Mouse (Mus musculus) heart, postnatal 25 days (tissue): ENCODE data around the gene Trip11. TPM values are rescaled to one million over a fixed set of nuclear protein-coding genes. Genes with fewer than 3 reads are reported as not detected.

ENCODE experiments used
- DNase-seq: peaks from one replicate; pipeline ENCODE4 v3.0.0; 2022; ENCODE audit warnings: low spot score
- intact Hi-C: fragments of 180-260 bp; cut with DNase I; formaldehyde crosslinking; loops from one replicate; pipeline ENCODE4 v1.15.1; 2025
- total RNA-seq, 2 experiments: library from RNA; stranded (reverse); gene quantifications; 2 replicates each; pipeline ENCODE4 v1.2.3; 2021

The Trip11 gene
- total RNA-seq, 2 experiments from 2014 or later = 34.9 to 36.7 TPM

DNA sequence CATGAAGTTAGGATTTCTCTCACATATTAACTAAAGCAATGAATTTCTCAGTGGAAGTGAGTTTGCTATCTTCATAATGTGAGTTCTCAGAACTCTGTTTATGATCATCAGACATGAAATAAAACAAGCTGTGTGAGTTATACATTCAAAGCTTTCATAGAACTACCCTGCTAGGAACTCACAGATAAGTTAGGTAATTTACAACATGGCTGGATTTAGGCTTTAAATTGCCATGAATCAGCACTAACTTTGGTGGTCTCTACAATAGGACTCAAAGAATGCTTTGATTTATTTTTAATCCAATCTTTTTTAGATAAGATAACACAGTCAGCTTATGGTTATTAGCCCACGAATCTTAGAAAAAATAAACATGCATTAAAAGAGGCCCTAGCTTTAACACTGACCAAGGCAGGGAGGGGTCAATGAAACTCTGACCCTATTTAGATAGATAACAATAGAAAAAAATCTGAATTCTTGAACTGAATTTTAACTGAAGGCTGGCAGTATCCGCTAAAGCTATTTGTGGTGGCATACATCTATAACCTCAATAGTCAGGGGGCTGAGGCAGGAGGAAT, 13.3 kb downstream of the Trip11 start:
- intact Hi-C loops = no loop called here
- DNase-seq = no peak

- no peak for DNase-seq
- intact Hi-C loops = no loop called here
Observed at GRCm38 (mm10) chr12:101898966-101899365, 14.1 kb downstream of the Trip11 start.

- intact Hi-C loops = no loop called here
Observed at GRCm38 (mm10) chr12:101897113-101897512, 16.0 kb downstream of the Trip11 start.

GRCm38 (mm10) chr12:101893296-101893695, 19.8 kb downstream of the Trip11 start:
- no peak for DNase-seq
- intact Hi-C loops = no loop called here

More at GRCm38 (mm10) chr12:101897113-101897512, 16.0 kb downstream of the Trip11 start:
- DNase-seq = no peak

DNA sequence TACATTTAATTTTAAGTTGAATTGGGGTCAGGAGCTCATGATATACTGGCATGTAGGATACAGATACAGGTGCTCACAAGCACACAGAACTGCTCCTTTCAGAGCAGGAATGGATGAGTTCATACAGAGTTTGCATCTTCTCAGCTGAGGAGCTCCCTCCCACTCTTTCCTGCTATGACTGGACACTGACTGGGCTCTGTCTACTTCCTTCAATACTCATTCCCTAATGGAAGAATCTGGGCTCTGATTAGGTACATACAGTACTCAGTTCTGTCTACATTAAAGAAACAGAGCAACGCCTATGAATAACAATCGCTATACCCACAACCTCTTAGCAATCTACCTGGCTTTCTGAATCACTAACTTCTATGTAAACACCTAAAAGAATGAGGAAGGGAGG, 20.2 kb downstream of the Trip11 start:
- DNase-seq = no peak
- intact Hi-C loops = no loop called here

- DNase-seq = no peak
- intact Hi-C loops = no loop called here
Observed at GRCm38 (mm10) chr12:101891066-101891465, 22.0 kb downstream of the Trip11 start.

DNA sequence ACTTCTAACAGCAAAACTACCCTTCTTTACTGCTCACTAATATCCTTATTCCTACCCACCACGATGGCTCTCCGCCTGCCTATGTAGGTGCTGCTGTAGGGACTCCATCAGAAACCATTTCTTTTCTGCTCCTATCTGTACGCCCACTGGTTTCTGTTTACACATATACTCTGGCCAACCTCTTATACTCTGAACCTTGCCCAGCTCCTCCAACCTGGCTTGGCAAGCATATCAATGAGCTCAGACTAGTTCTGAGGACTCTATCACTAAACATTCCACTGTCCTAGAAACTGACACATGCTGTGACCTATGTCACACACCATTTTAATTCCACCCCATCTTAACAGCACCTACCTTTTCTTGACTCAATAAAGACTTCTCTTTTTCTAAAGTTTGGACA, 23.7 kb downstream of the Trip11 start:
- no peak for DNase-seq
- intact Hi-C loops = no loop called here

GRCm38 (mm10) chr12:101888312-101888711, 24.8 kb downstream of the Trip11 start:
- intact Hi-C loops = no loop called here
- no peak for DNase-seq

DNA sequence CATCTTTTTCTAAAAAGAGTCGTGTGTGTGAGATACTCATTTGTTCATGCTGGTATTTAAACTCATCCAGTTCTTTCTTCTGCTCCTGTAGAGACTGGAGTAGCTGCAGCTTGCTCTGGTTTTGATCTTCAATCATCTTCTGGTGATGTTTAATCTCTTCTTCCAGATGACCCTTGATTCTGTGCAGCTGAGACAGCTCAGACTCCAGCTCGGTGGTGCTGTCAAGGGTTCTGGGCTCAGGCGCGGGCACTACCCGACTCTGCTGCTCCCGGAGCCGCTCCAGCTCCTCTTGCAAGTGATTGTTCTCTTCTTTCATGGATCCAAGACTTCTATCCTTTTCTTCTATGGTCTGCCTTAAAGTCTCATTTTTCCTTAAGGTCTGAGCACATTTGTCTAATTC, 28.1 kb downstream of the Trip11 start:
- no peak for DNase-seq
- intact Hi-C loops = no loop called here

DNA sequence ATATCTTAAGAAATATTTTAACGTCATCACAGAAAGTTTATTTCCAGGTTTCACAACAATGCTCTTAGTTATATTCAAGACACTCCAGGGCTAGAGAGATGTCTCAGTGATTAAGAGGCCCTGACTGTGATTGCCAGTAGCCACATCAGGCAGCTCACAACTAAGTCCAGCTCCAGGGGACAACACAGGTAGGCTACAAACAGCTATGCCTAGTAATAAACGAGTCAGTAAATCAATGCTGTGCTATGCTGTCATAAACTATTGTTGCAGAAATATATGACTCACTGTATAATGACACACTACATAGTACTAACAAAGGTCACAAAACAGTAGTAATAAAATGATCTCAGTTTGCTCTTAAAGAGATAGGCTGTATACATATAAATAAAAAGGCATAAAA, 36.7 kb downstream of the Trip11 start:
- intact Hi-C loops = no loop called here
- no peak for DNase-seq

- DNase-seq = no peak
Observed at GRCm38 (mm10) chr12:101875107-101875506, 38.0 kb downstream of the Trip11 start.

DNA sequence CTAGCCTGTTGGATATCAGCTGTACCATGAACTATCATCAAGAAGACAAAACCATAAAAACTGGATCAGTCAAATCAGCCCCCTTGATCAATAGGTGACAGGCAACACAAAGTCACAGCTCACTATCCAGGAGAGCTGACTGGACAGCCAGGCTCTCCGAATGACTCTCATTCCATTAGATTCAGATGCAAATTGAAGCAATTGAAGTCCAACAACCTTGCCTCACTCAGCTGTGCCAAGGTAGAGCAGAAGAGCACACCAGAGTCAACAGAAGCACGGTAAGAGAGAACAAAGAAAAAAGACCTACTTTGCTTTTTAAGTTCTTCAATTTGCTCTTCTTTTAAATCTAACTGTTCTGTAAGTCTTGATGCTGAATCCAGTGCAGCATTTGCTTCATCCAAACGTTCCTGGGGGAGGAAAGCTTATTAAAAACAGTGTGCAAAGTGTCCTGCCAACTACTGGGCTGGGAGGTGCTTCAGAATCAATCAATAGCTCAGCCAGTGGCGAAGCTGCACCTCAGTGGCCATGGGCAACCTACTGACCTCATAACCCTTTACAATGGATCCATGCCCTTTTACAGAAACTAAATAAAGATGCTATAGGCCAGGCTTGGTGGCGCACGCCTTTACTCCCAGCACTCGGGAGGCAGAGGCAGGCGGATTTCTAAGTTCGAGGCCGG, 50.6 kb downstream of the Trip11 start:
- no peak for DNase-seq
- intact Hi-C loops = no loop called here

More at GRCm38 (mm10) chr12:101875107-101875506, 38.0 kb downstream of the Trip11 start:
- intact Hi-C loops = no loop called here

GRCm38 (mm10) chr12:101860256-101860655, 52.8 kb downstream of the Trip11 start:
- intact Hi-C loops = no loop called here
- DNase-seq = no peak

DNA sequence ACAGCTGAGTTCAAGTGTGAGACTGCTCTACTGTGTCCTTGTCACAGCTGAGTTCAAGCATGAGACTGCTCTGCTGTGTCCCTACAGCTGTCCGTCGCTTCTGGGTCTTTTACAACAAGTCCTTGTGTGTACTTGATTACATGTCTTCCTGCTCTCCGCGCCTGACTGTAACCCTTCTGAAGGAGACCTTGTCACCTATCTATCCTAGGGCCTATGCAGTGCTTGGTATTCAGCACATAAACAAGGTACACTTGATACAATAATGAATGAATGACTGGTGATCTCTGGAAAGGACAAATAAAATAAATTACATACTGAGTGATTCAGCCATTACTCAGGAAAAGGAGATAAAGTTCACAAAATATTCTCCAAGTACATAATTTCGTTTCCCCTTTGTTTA, 55.1 kb downstream of the Trip11 start:
- intact Hi-C loops = no loop called here
- DNase-seq = no peak

GRCm38 (mm10) chr12:101854336-101854735, 58.7 kb downstream of the Trip11 start:
- intact Hi-C loops = no loop called here
- no peak for DNase-seq

GRCm38 (mm10) chr12:101851846-101852564, 61.1 kb downstream of the Trip11 start:
- intact Hi-C loops = no loop called here
- no peak for DNase-seq

- no peak for DNase-seq
- intact Hi-C loops = no loop called here
Observed at GRCm38 (mm10) chr12:101851314-101851713, 61.8 kb downstream of the Trip11 start.

DNA sequence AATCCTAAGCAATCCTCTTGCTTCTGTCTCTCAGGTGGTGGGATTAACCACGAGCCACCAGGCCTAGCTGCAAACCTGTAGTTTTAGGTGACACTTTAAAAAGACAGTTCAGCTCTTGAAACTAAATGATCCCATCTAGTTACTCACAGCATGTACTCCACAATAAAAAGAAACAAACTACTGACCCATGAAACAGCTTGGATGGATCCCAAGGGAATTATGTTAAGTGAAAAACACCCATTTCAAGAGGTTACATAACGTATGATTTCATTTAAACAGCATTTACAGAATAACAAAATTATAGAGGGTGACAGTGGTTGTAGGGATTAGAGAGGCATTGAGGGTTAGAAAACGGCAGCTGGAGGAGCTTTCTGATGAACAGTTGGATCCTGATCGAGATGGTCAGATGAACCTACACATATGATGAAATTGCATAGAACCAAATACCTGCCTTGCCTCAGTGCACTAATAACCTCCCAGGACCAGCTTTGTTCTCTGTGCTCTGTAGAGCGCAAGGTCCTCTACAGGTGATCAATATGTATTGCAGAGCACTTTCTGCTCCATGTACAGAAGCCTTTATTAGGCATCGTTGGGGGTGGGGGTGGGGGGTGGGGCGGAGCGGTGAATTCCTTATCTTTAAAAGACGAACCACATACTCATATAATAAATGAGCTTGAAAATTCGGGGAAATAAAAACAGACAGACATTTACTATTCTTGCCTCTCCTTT, 76.4 kb downstream of the Trip11 start:
- no peak for DNase-seq
- intact Hi-C loops = no loop called here

- DNase-seq = no peak
- intact Hi-C loops = no loop called here
Observed at GRCm38 (mm10) chr12:101834715-101835114, 78.4 kb downstream of the Trip11 start.

DNA sequence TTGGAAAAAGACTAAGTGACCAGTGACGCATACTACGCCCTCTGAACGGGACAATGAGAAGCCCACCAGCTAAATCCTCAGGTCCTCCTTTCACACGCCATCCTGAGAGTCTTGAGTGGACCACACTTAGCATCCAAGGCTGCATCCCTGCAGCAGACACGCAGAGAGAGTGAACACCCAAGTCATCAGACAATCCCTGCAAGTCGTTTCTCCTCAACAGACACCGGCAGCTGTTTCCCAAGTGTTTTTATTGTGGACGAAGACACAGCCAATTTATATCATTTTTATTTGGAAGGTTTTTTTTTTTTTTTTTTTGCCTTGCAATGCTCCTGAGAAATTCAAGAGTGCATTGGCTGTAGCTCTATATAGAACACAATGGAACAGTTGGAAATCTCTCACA, 79.3 kb downstream of the Trip11 start:
- intact Hi-C loops = no loop called here
- DNase-seq = no peak

DNA sequence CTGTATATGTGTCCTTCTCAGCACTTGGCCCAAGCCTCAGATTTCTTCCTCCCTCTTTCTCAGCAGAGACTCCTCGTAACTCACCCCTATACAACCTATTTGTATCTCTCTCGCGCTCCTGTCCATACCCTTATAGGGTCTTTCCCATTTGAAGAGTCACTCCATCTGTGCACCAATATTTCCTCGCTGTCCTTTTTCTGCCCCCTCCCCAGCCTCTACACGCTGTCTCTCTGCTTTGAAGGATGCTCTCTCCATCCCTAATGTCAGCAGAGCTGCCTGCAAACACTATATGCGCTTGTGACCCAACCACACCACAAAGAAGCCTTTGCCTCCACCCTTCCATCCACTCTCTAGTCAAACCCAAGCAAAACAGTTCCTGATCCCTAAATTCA, 80.0 kb downstream of the Trip11 start:
- intact Hi-C loops = no loop called here
- no peak for DNase-seq
